Mouse (Mus musculus) intestine, embryonic 16.5 days (tissue): ENCODE measurements at regions not wholly inside any gene's neighbourhood (a gene's known extent, or its start where the extent isn't known, plus 50 kb on each side); places are given as distances from the start of the nearest gene placed in this dataset.
"Not testable (repeated sequence)": the region's sequence is repeated elsewhere in the genome, so short reads cannot be mapped to it uniquely, and the experiment has no call there.

ENCODE experiments used
- ATAC-seq: fragments of 200-750 bp; cut with Nextera tagmentation; 2 replicates; pipeline ENCODE4 v1.8.0; 2017; ENCODE audit warnings: moderate TSS enrichment, moderate library complexity
- H3K27ac ChIP-seq: fragments of 300-500 bp; sonication (generic); 2 replicates; pipeline ENCODE4 v1.5.1; 2014; ENCODE audit warnings: mild to moderate bottlenecking, low read length
- H3K27me3 ChIP-seq: fragments of 300-500 bp; sonication (generic); replicated peaks from 2 replicates; pipeline ENCODE4 v1.6.1; 2014; ENCODE audit warnings: low read length, control low read depth, mixed read lengths; ENCODE audit not compliant: control insufficient read depth, insufficient read depth
- H3K36me3 ChIP-seq: fragments of 300-500 bp; sonication (generic); 2 replicates; pipeline ENCODE4 v1.6.1; 2014; ENCODE audit warnings: low read length, control low read depth; ENCODE audit not compliant: control insufficient read depth, insufficient read depth
- H3K4me1 ChIP-seq: fragments of 300-500 bp; sonication (generic); 2 replicates; pipeline ENCODE4 v1.6.1; 2014; ENCODE audit warnings: low read length, control low read depth, mixed read lengths; ENCODE audit not compliant: control insufficient read depth, insufficient read depth
- H3K4me2 ChIP-seq: fragments of 300-500 bp; sonication (generic); 2 replicates; pipeline ENCODE4 v1.6.1; 2014; ENCODE audit warnings: low read depth, low read length, control low read depth
- H3K4me3 ChIP-seq: fragments of 300-500 bp; sonication (generic); 2 replicates; pipeline ENCODE4 v1.5.1; 2014; ENCODE audit warnings: mild to moderate bottlenecking, low read length
- H3K9ac ChIP-seq: fragments of 300-500 bp; sonication (generic); 2 replicates; pipeline ENCODE4 v1.6.1; 2014; ENCODE audit warnings: low read depth, low read length
- H3K9me3 ChIP-seq: fragments of 300-500 bp; sonication (generic); 2 replicates; pipeline ENCODE4 v1.6.1; 2016; ENCODE audit warnings: low read length, control low read depth; ENCODE audit not compliant: control insufficient read depth
- WGBS: fragments of 180-500 bp; shearing (Covaris S2); extraction: QIAGEN DNeasy Blood & Tissue Kit; methylation state at CpG from one replicate; pipeline ENCODE4 v1.1.7; 2014; 5-methylcytosine and 5-hydroxymethylcytosine counted together

- no peaks in the 10 kb centered on the region for H3K27me3 ChIP-seq
- H3K36me3 ChIP-seq, result no peaks in the 10 kb centered on the region
- H3K4me2 ChIP-seq, result no peak overlapping the region
- no peak overlapping the region for H3K27ac ChIP-seq
- no peaks in the 10 kb centered on the region for H3K9me3 ChIP-seq
- no peak overlapping the region for H3K4me3 ChIP-seq
- ATAC-seq, result 0 out of 2 replicates have a peak, but pooled peaks have one; percentile 55
- WGBS, result 38% methylated on average over 1 of the region's 1 CpGs
- H3K9ac ChIP-seq, result no peak overlapping the region
- H3K4me1 ChIP-seq, result no peaks in the 10 kb centered on the region
Observed at GRCm38 (mm10) chr8:51409123-51409522, 2102.4 kb upstream of the Aga start.

GRCm38 (mm10) chr8:51428443-51428842 lies 2083.1 kb upstream of the Aga start:
- Histone ChIP-seq H3K9ac (no peak overlapping the region), H3K27ac (no peak overlapping the region), H3K9me3 (no peaks in the 10 kb centered on the region), H3K27me3 (no peaks in the 10 kb centered on the region), H3K4me2 (no peak overlapping the region), H3K4me1 (no peaks in the 10 kb centered on the region), H3K4me3 (no peak overlapping the region), H3K36me3 (no peaks in the 10 kb centered on the region)
- no peak for ATAC-seq
- 64% methylated on average over 1 of the region's 1 CpGs for WGBS

GRCm38 (mm10) chr8:51428851-51429250 lies 2082.7 kb upstream of the Aga start:
- no peaks in the 10 kb centered on the region for H3K36me3 ChIP-seq
- 78% methylated on average over 3 of the region's 3 CpGs for WGBS
- ATAC-seq, result no peak

GRCm38 (mm10) chr8:51447636-51448035 lies 2063.9 kb upstream of the Aga start:
- no peak for ATAC-seq
- 75% methylated on average over 5 of the region's 5 CpGs for WGBS
- H3K4me1 ChIP-seq, result no peaks in the 10 kb centered on the region
- no peaks in the 10 kb centered on the region for H3K27me3 ChIP-seq
- no peaks in the 10 kb centered on the region for H3K36me3 ChIP-seq
- no peak overlapping the region for H3K4me3 ChIP-seq
- H3K9me3 ChIP-seq, result no peaks in the 10 kb centered on the region
- no peak overlapping the region for H3K27ac ChIP-seq
- H3K4me2 ChIP-seq, result no peak overlapping the region
- H3K9ac ChIP-seq, result no peak overlapping the region

More at GRCm38 (mm10) chr8:51428851-51429250, 2082.7 kb upstream of the Aga start:
- H3K27ac ChIP-seq, result no peak overlapping the region
- H3K4me2 ChIP-seq, result no peak overlapping the region
- no peaks in the 10 kb centered on the region for H3K9me3 ChIP-seq
- H3K9ac ChIP-seq, result no peak overlapping the region
- H3K4me1 ChIP-seq, result no peaks in the 10 kb centered on the region
- no peak overlapping the region for H3K4me3 ChIP-seq
- no peaks in the 10 kb centered on the region for H3K27me3 ChIP-seq

- Histone ChIP-seq H3K27ac (no peak overlapping the region), H3K36me3 (no peaks in the 10 kb centered on the region), H3K4me1 (no peaks in the 10 kb centered on the region), H3K9ac (no peak overlapping the region), H3K27me3 (no peaks in the 10 kb centered on the region), H3K4me3 (no peak overlapping the region), H3K9me3 (no peaks in the 10 kb centered on the region), H3K4me2 (no peak overlapping the region)
- no peak for ATAC-seq
- WGBS, result 71% methylated on average over 2 of the region's 2 CpGs
Observed at GRCm38 (mm10) chr8:51448600-51448999, 2062.9 kb upstream of the Aga start.

GRCm38 (mm10) chr8:51479406-51479805 lies 2032.1 kb upstream of the Aga start:
- H3K4me2 ChIP-seq, result no peak overlapping the region
- no peaks in the 10 kb centered on the region for H3K36me3 ChIP-seq
- H3K27ac ChIP-seq, result no peak overlapping the region
- no peak overlapping the region for H3K9ac ChIP-seq
- H3K4me3 ChIP-seq, result no peak overlapping the region
- ATAC-seq, result no peak
- WGBS, result 59% methylated on average over 3 of the region's 3 CpGs
- H3K4me1 ChIP-seq, result no peaks in the 10 kb centered on the region
- no peaks in the 10 kb centered on the region for H3K9me3 ChIP-seq
- H3K27me3 ChIP-seq, result no peaks in the 10 kb centered on the region

GRCm38 (mm10) chr8:51502567-51502966 lies 2009.0 kb upstream of the Aga start:
- ATAC-seq, result no peak
- Histone ChIP-seq H3K9me3 (no peaks in the 10 kb centered on the region), H3K4me3 (no peak overlapping the region), H3K9ac (no peak overlapping the region), H3K36me3 (no peaks in the 10 kb centered on the region), H3K27me3 (no peaks in the 10 kb centered on the region), H3K4me2 (no peak overlapping the region), H3K4me1 (no peaks in the 10 kb centered on the region), H3K27ac (no peak overlapping the region)
- WGBS, result 81% methylated on average over 4 of the region's 4 CpGs

- Histone ChIP-seq H3K9me3 (no peaks in the 10 kb centered on the region), H3K4me3 (no peak overlapping the region), H3K27me3 (no peaks in the 10 kb centered on the region), H3K27ac (no peak overlapping the region), H3K9ac (no peak overlapping the region), H3K36me3 (no peaks in the 10 kb centered on the region), H3K4me1 (no peaks in the 10 kb centered on the region), H3K4me2 (no peak overlapping the region)
- no peak for ATAC-seq
- WGBS, result 51% methylated on average over 2 of the region's 2 CpGs
Observed at GRCm38 (mm10) chr8:51523163-51523562, 1988.4 kb upstream of the Aga start.

GRCm38 (mm10) chr8:51553118-51553517 lies 1958.4 kb upstream of the Aga start:
- H3K4me1 ChIP-seq, ATAC-seq: not testable (repeated sequence)
- 72% methylated on average over 3 of the region's 3 CpGs for WGBS

More at GRCm38 (mm10) chr8:51553118-51553517, 1958.4 kb upstream of the Aga start:
- not testable (repeated sequence) for H3K36me3 ChIP-seq, H3K27me3 ChIP-seq, H3K4me2 ChIP-seq, H3K9ac ChIP-seq, H3K27ac ChIP-seq, H3K9me3 ChIP-seq, H3K4me3 ChIP-seq
